In genomic region chr17:24934926-24935325, GRCm38 (mm10) we compare ENCODE assay signal across 8 mouse cellular contexts. TPM values are rescaled to one million over a fixed set of nuclear protein-coding genes. Genes with fewer than 3 reads are reported as not detected.
DNase-seq lines count a peak whose midpoint lies in the region; ATAC-seq and TF ChIP-seq lines count a peak whose summit lies in the region.

No protein-coding gene starts in this region.

- ATAC-seq in heart, embryonic 14.5 days (ENCODE audit: insufficient number of reproducible peaks, insufficient read depth, low FRiP score, low read depth), result no peak
- no peak for ATAC-seq in forebrain, postnatal 0 days

- H3K36me3 ChIP-seq in heart, embryonic 14.5 days (ENCODE audit: control insufficient read depth, insufficient read depth, low read length), result peaks cover 23% of the 10 kb centered on the region; the same call in 1 of the 2 replicates
- peaks cover 3% of the 10 kb centered on the region for H3K36me3 ChIP-seq in forebrain, postnatal 0 days (ENCODE audit: insufficient read depth)
- no peaks in the 10 kb centered on the region for H3K36me3 ChIP-seq in macrophage (ENCODE audit: inconsistent target)

- DNase-seq in heart, postnatal 4 days, result no peak
- DNase-seq in MN1 (ENCODE audit: low spot score), result peak; percentile 29
- no peak for DNase-seq in forebrain, postnatal 0 days
- DNase-seq in layer of hippocampus, postnatal 10 days (ENCODE audit: low spot score in 2 of 2), result no peak
- DNase-seq in kidney, postnatal 25 days, result no peak
- no peak for DNase-seq in lung, postnatal 36 days

- H3K4me1 ChIP-seq in heart, embryonic 14.5 days (ENCODE audit: control insufficient read depth in 2 of 2, insufficient read depth in 2 of 2, low read length in 2 of 2), result peaks cover 6 to 19% of the 10 kb centered on the region in 2 experiments
- H3K4me1 ChIP-seq in forebrain, postnatal 0 days (ENCODE audit: insufficient read depth), result peaks cover 16% of the 10 kb centered on the region

- peaks cover 67% of the 10 kb centered on the region for H3K79me2 ChIP-seq in macrophage (ENCODE audit: inconsistent target)

- 20% methylated on average over 4 of the region's 4 CpGs for WGBS in heart, embryonic 14.5 days
- WGBS in forebrain, postnatal 0 days, result 91% methylated on average over 4 of the region's 4 CpGs
- WGBS in macrophage (ENCODE audit: missing documents), result 37% methylated on average over 4 of the region's 4 CpGs

- H3K4me3 ChIP-seq in heart, embryonic 14.5 days (ENCODE audit: control insufficient read depth in 1 of 2, insufficient read depth in 1 of 2, low read depth in 1 of 2, low read length in 2 of 2), result peak overlapping the region; percentile 3 to 73; a peak in 3 of 4 replicates
- H3K4me3 ChIP-seq in forebrain, postnatal 0 days (ENCODE audit: low read depth, low read length), result no peak overlapping the region
- peak overlapping the region; percentile 71; the same call in 1 of the 2 replicates for H3K4me3 ChIP-seq in macrophage (ENCODE audit: inconsistent target)

- H3K27me3 ChIP-seq in heart, embryonic 14.5 days (ENCODE audit: control insufficient read depth, insufficient read depth, low read length), result no peaks in the 10 kb centered on the region
- H3K27me3 ChIP-seq in forebrain, postnatal 0 days (ENCODE audit: insufficient read depth, low read length), result no peaks in the 10 kb centered on the region

- no peak for TF ChIP-seq CTCF in forebrain, postnatal 0 days (IDR thresholded peaks at IDR 0.05; ENCODE audit: low read depth)

- H3K9ac ChIP-seq in heart, embryonic 14.5 days (ENCODE audit: low read length), result peak overlapping the region; percentile 80
- peak overlapping the region; percentile 92 for H3K9ac ChIP-seq in forebrain, postnatal 0 days

- H3K9me3 ChIP-seq in heart, embryonic 14.5 days (ENCODE audit: control insufficient read depth, low read length), result no peaks in the 10 kb centered on the region
- H3K9me3 ChIP-seq in forebrain, postnatal 0 days (ENCODE audit: low read length), result no peaks in the 10 kb centered on the region

- no peak overlapping the region for H3K27ac ChIP-seq in heart, embryonic 14.5 days (replicated peaks in 1 of 2; ENCODE audit: control insufficient read depth in 1 of 2, insufficient read depth in 1 of 2, low read depth in 2 of 2, low read length in 2 of 2)
- no peak overlapping the region for H3K27ac ChIP-seq in forebrain, postnatal 0 days (ENCODE audit: low read depth, low read length)
- peak overlapping the region; percentile 61 for H3K27ac ChIP-seq in macrophage

- H3K4me2 ChIP-seq in heart, embryonic 14.5 days (ENCODE audit: low read length), result peak overlapping the region; percentile 68
- H3K4me2 ChIP-seq in forebrain, postnatal 0 days (ENCODE audit: low read depth), result peak overlapping the region; percentile 68

RNA-seq across cellular contexts. Expression of gene Mapk8ip3, which starts 1.9 kb away (rescaled TPM):
- 27.8 and 31.0 TPM in 2 replicates for polyA plus RNA-seq in heart, embryonic 14.5 days (2014; fragmentation: Nextera tagmentation; extraction: Ambion mirVana)
- total RNA-seq in heart, postnatal 4 days (2021), result 10 to 100 TPM; 66.5 to 68.5 TPM
- 128 and 151 TPM in 2 replicates for total RNA-seq in forebrain, postnatal 0 days (2014; rRNA removed)
- polyA plus RNA-seq in forebrain, postnatal 0 days (2015; fragmentation: Nextera tagmentation; extraction: Ambion mirVana), result 50.3 and 65.1 TPM in 2 replicates
- 100 to 1,000 TPM; 289 to 781 (median 579) TPM for total RNA-seq in macrophage (2018; cell fraction: chromatin; rRNA removed)
- 10 to 100 TPM in 24 of 26 experiments, 1 to 10 TPM in 2; 9.3 to 42.9 (median 14.4) TPM for total RNA-seq in macrophage (2018; cell fraction: cytosol; rRNA removed)
- 100 to 1,000 TPM; 131 to 499 (median 243) TPM for total RNA-seq in macrophage (2018; cell fraction: nucleus; rRNA removed)
- polyA plus RNA-seq in macrophage (2018), result 14.8 to 33.6 TPM (median 23.5 TPM) in 3 replicates
- total RNA-seq in layer of hippocampus, postnatal 10 days (2021), result 100 to 1,000 TPM; 276 to 287 TPM

RNA-seq across cellular contexts. Expression of gene Jpt2, which starts 25.6 kb away (rescaled TPM):
- 62.1 and 63.1 TPM in 2 replicates for polyA plus RNA-seq in heart, embryonic 14.5 days (2014; fragmentation: Nextera tagmentation; extraction: Ambion mirVana)
- 10 to 100 TPM; 43.6 to 49.9 TPM for total RNA-seq in heart, postnatal 4 days (2021)
- total RNA-seq in forebrain, postnatal 0 days (2014; rRNA removed), result 52.3 and 64.7 TPM in 2 replicates
- polyA plus RNA-seq in forebrain, postnatal 0 days (2015; fragmentation: Nextera tagmentation; extraction: Ambion mirVana), result 46.2 and 58.4 TPM in 2 replicates
- total RNA-seq in macrophage (2018; cell fraction: chromatin; rRNA removed), result 10 to 100 TPM in 21 of 26 experiments, 1 to 10 TPM in 5; 5.2 to 38.2 (median 13.2) TPM
- total RNA-seq in macrophage (2018; cell fraction: cytosol; rRNA removed), result 10 to 100 TPM; 17.2 to 28.1 (median 23.0) TPM
- total RNA-seq in macrophage (2018; cell fraction: nucleus; rRNA removed), result 10 to 100 TPM in 18 of 26 experiments, 1 to 10 TPM in 8; 5.7 to 42.1 (median 13.7) TPM
- polyA plus RNA-seq in macrophage (2018), result 22.2 to 58.8 TPM (median 31.5 TPM) in 3 replicates
- 10 to 100 TPM; 13.0 to 14.1 TPM for total RNA-seq in layer of hippocampus, postnatal 10 days (2021)

RNA-seq across cellular contexts. Expression of gene Nme3, which starts 38.6 kb away (rescaled TPM):
- polyA plus RNA-seq in heart, embryonic 14.5 days (2014; fragmentation: Nextera tagmentation; extraction: Ambion mirVana), result 39.4 and 43.9 TPM in 2 replicates
- 10 to 100 TPM; 33.6 to 42.8 TPM for total RNA-seq in heart, postnatal 4 days (2021)
- total RNA-seq in forebrain, postnatal 0 days (2014; rRNA removed), result 60.1 and 75.7 TPM in 2 replicates
- 74.7 and 81.0 TPM in 2 replicates for polyA plus RNA-seq in forebrain, postnatal 0 days (2015; fragmentation: Nextera tagmentation; extraction: Ambion mirVana)
- 1 to 10 TPM in 14 of 26 experiments, not detected in 12; 1.3 to 9.1 (median 3.4) TPM for total RNA-seq in macrophage (2018; cell fraction: chromatin; rRNA removed)
- 10 to 100 TPM in 18 of 26 experiments, 1 to 10 TPM in 8; 7.8 to 34.7 (median 17.4) TPM for total RNA-seq in macrophage (2018; cell fraction: cytosol; rRNA removed)
- total RNA-seq in macrophage (2018; cell fraction: nucleus; rRNA removed), result 10 to 100 TPM in 13 of 26 experiments, 1 to 10 TPM in 12, not detected in 1; 2.3 to 19.1 (median 10.0) TPM
- 8.8 to 36.2 TPM (median 19.0 TPM) in 3 replicates for polyA plus RNA-seq in macrophage (2018)
- 10 to 100 TPM; 40.8 to 44.2 TPM for total RNA-seq in layer of hippocampus, postnatal 10 days (2021)

RNA-seq across cellular contexts. Expression of gene Mrps34, which starts 40.0 kb away (rescaled TPM):
- 82.1 and 82.8 TPM in 2 replicates for polyA plus RNA-seq in heart, embryonic 14.5 days (2014; fragmentation: Nextera tagmentation; extraction: Ambion mirVana)
- total RNA-seq in heart, postnatal 4 days (2021), result 10 to 100 TPM; 93.6 to 97.0 TPM
- total RNA-seq in forebrain, postnatal 0 days (2014; rRNA removed), result 39.5 and 45.5 TPM in 2 replicates
- 128 and 138 TPM in 2 replicates for polyA plus RNA-seq in forebrain, postnatal 0 days (2015; fragmentation: Nextera tagmentation; extraction: Ambion mirVana)
- 10 to 100 TPM in 5 of 26 experiments, 1 to 10 TPM in 21; 1.3 to 15.7 (median 4.7) TPM for total RNA-seq in macrophage (2018; cell fraction: chromatin; rRNA removed)
- total RNA-seq in macrophage (2018; cell fraction: cytosol; rRNA removed), result 10 to 100 TPM; 23.6 to 46.7 (median 35.7) TPM
- total RNA-seq in macrophage (2018; cell fraction: nucleus; rRNA removed), result 10 to 100 TPM in 11 of 26 experiments, 1 to 10 TPM in 15; 2.8 to 23.1 (median 9.5) TPM
- polyA plus RNA-seq in macrophage (2018), result 22.2 to 58.4 TPM (median 43.9 TPM) in 3 replicates
- 10 to 100 TPM; 74.1 to 77.8 TPM for total RNA-seq in layer of hippocampus, postnatal 10 days (2021)

RNA-seq across cellular contexts. Expression of gene Eme2, which starts 40.0 kb away (rescaled TPM):
- polyA plus RNA-seq in heart, embryonic 14.5 days (2014; fragmentation: Nextera tagmentation; extraction: Ambion mirVana), result 14.7 and 16.0 TPM in 2 replicates
- 10 to 100 TPM; 24.8 to 27.1 TPM for total RNA-seq in heart, postnatal 4 days (2021)
- total RNA-seq in forebrain, postnatal 0 days (2014; rRNA removed), result 35.6 and 36.6 TPM in 2 replicates
- 14.7 and 17.9 TPM in 2 replicates for polyA plus RNA-seq in forebrain, postnatal 0 days (2015; fragmentation: Nextera tagmentation; extraction: Ambion mirVana)
- 10 to 100 TPM; 19.9 to 68.1 (median 46.8) TPM for total RNA-seq in macrophage (2018; cell fraction: chromatin; rRNA removed)
- 10 to 100 TPM in 2 of 26 experiments, 1 to 10 TPM in 24; 4.5 to 14.2 (median 6.9) TPM for total RNA-seq in macrophage (2018; cell fraction: cytosol; rRNA removed)
- total RNA-seq in macrophage (2018; cell fraction: nucleus; rRNA removed), result 10 to 100 TPM; 11.0 to 49.3 (median 30.8) TPM
- 4.6 to 7.3 TPM (median 7.2 TPM) in 3 replicates for polyA plus RNA-seq in macrophage (2018)
- total RNA-seq in layer of hippocampus, postnatal 10 days (2021), result 10 to 100 TPM; 61.6 to 62.1 TPM
